Mouse (Mus musculus): ENCODE measurements at regions not wholly inside any gene's neighbourhood (a gene's known extent, or its start where the extent isn't known, plus 50 kb on each side); places are given as distances from the start of the nearest gene placed in this dataset.

DNA sequence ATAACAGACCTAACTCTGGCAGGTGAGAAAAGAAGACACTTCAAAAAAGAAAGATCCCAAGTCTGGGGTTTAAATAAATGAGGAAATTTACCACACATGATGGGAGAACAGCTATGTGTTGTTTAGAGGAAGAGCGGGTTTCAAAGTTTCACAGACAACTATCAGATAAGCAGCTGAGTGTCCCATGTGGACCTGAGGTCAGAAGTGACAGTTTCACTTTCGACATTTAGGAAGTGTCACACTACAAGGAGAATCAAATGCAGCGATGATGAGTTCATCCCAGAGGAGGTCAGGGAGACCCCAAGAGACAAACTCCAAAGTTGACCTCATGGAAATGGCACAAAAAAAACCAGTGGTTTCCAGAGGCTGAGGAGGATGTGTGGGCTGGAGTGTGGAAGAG is 132.7 kb downstream of the Postn start:
- no peak for TF ChIP-seq EP300 (optimal IDR thresholded peaks at IDR 0.05)
- no peak for TF ChIP-seq CTCF (IDR thresholded peaks at IDR 0.05; ENCODE audit: low read depth)

DNA sequence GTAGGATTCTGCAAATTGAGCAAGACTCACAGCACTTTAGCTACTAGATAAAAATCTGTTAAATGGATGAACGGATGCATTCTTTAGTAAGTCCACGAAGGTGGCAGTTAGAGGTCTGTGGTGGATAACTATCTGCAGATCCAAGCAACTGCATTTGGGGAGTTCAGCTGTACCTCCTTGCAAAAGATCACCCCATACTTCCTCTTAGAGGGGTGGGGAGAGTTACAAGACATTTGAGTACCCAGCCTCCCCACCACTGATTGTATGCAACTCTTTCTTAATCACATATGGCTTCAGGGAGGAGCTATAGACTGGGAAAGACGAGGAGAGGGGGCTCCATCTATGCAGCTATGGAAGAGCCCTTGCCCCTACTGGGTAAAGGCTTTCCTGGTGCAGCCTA is 144.1 kb downstream of the Postn start:
- H3K4me2 ChIP-seq (replicated peaks; ENCODE audit: low read depth) = no peak overlapping the region
- ATAC-seq (ENCODE audit: low FRiP score, low TSS enrichment) = no peak
- H3K4me1 ChIP-seq (replicated peaks; ENCODE audit: control insufficient read depth, insufficient read depth) = no peaks in the 10 kb centered on the region
- H3K27me3 ChIP-seq (ENCODE audit: control insufficient read depth, insufficient read depth, low read length) = no peaks in the 10 kb centered on the region
- H3K27ac ChIP-seq (replicated peaks) = no peak overlapping the region
- H3K9ac ChIP-seq (ENCODE audit: low read length) = no peak overlapping the region
- no peaks in the 10 kb centered on the region for H3K9me3 ChIP-seq (ENCODE audit: control insufficient read depth, low read length)
- TF ChIP-seq CTCF (IDR thresholded peaks at IDR 0.05; ENCODE audit: low read depth) (no peak), EP300 (optimal IDR thresholded peaks at IDR 0.05) (no peak)
- no peak overlapping the region for H3K4me3 ChIP-seq (ENCODE audit: low read depth, low read length)
- DNase-seq (ENCODE audit: low spot score) = no peak
- 70% methylated on average over 3 of the region's 3 CpGs for WGBS
- H3K36me3 ChIP-seq (ENCODE audit: control insufficient read depth, insufficient read depth, low read length) = no peaks in the 10 kb centered on the region

More for the DNA sequence above, 132.7 kb downstream of the Postn start:
- Histone ChIP-seq H3K27ac (replicated peaks) (no peak overlapping the region), H3K36me3 (ENCODE audit: control insufficient read depth, insufficient read depth, low read length) (no peaks in the 10 kb centered on the region), H3K4me3 (ENCODE audit: low read depth, low read length) (no peak overlapping the region), H3K4me1 (replicated peaks; ENCODE audit: control insufficient read depth, insufficient read depth) (no peaks in the 10 kb centered on the region), H3K4me2 (replicated peaks; ENCODE audit: low read depth) (no peak overlapping the region), H3K9ac (ENCODE audit: low read length) (no peak overlapping the region), H3K9me3 (ENCODE audit: control insufficient read depth, low read length) (no peaks in the 10 kb centered on the region), H3K27me3 (ENCODE audit: control insufficient read depth, insufficient read depth, low read length) (no peaks in the 10 kb centered on the region)
- DNase-seq (ENCODE audit: low spot score) = no peak
- no peak for ATAC-seq (ENCODE audit: low FRiP score, low TSS enrichment)
- 80% methylated on average over 3 of the region's 3 CpGs for WGBS

DNA sequence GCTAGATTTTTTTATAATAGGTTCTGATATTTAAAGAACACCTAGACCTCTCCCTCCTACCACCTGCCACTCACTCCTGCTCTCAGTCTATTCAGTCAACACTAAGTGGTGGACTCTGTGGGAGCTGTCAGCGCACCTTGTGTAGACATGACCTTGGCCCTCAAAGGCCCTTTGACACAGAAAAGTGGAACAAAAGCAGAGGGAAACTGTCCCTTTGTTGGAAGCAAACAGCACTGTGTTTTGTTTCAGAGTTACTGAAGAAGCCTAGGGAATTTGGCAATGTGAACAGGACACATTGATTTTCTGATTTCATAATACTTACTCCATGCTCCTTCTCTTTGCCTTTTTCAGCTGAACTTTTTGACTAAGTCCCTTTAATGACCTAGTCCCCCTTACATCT is 146.7 kb downstream of the Postn start:
- no peak for ATAC-seq (ENCODE audit: low FRiP score, low TSS enrichment)
- Histone ChIP-seq H3K27ac (replicated peaks) (no peak overlapping the region), H3K9me3 (ENCODE audit: control insufficient read depth, low read length) (no peaks in the 10 kb centered on the region), H3K9ac (ENCODE audit: low read length) (no peak overlapping the region), H3K36me3 (ENCODE audit: control insufficient read depth, insufficient read depth, low read length) (no peaks in the 10 kb centered on the region), H3K27me3 (ENCODE audit: control insufficient read depth, insufficient read depth, low read length) (no peaks in the 10 kb centered on the region), H3K4me3 (ENCODE audit: low read depth, low read length) (no peak overlapping the region), H3K4me1 (replicated peaks; ENCODE audit: control insufficient read depth, insufficient read depth) (no peaks in the 10 kb centered on the region), H3K4me2 (replicated peaks; ENCODE audit: low read depth) (no peak overlapping the region)
- TF ChIP-seq EP300 (optimal IDR thresholded peaks at IDR 0.05) (no peak), CTCF (IDR thresholded peaks at IDR 0.05; ENCODE audit: low read depth) (no peak)
- 65% methylated on average over 1 of the region's 1 CpGs for WGBS
- DNase-seq (ENCODE audit: low spot score) = no peak

DNA sequence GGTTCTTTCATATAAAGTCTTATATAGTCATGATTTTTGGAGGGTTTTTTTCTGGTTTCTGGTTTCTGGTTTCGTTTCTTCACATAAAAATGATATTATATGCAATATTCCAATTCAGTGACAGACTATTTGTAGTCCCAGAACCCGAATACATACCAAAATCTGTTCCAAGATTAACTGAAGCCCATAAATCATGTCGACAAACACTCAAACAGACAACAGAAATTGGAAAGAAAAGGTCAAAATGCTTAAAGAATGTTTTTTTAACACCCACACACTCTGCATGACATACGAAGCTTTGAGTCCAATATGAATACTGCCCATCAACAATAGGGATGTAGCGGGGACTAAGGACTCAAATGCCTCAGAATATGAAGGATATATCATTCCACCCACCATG is 148.0 kb downstream of the Postn start:
- TF ChIP-seq CTCF (IDR thresholded peaks at IDR 0.05; ENCODE audit: low read depth) (no peak), EP300 (optimal IDR thresholded peaks at IDR 0.05) (no peak)
- Histone ChIP-seq H3K9ac (ENCODE audit: low read length) (no peak overlapping the region), H3K27me3 (ENCODE audit: control insufficient read depth, insufficient read depth, low read length) (no peaks in the 10 kb centered on the region), H3K4me1 (replicated peaks; ENCODE audit: control insufficient read depth, insufficient read depth) (no peaks in the 10 kb centered on the region), H3K4me2 (replicated peaks; ENCODE audit: low read depth) (no peak overlapping the region), H3K27ac (replicated peaks) (no peak overlapping the region), H3K4me3 (ENCODE audit: low read depth, low read length) (no peak overlapping the region), H3K36me3 (ENCODE audit: control insufficient read depth, insufficient read depth, low read length) (no peaks in the 10 kb centered on the region), H3K9me3 (ENCODE audit: control insufficient read depth, low read length) (no peaks in the 10 kb centered on the region)
- WGBS = 68% methylated on average over 5 of the region's 5 CpGs
- DNase-seq (ENCODE audit: low spot score) (no peak), ATAC-seq (ENCODE audit: low FRiP score, low TSS enrichment) (no peak)

DNA sequence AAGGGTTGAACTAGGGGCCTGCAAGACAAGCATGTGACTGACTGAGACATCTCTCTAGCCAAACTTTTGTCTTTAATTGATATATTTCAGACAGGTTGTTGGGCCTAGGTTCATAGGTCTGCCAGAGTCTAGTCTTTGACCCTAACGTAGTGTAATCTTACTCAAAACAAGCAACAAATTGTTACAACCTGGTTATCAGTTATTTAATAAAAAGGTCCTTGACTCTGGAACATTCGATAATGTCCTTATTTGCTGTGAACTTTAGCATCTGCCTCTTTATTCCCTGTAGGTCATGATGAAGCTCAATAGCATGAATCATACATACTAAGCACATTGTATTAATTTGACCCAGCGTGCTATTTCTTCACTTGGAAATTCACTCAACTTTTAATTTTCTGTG is 156.3 kb downstream of the Postn start:
- no peak overlapping the region for H3K4me3 ChIP-seq (ENCODE audit: low read depth, low read length)
- no peak for ATAC-seq (ENCODE audit: low FRiP score, low TSS enrichment)
- 90% methylated on average over 3 of the region's 3 CpGs for WGBS

DNA sequence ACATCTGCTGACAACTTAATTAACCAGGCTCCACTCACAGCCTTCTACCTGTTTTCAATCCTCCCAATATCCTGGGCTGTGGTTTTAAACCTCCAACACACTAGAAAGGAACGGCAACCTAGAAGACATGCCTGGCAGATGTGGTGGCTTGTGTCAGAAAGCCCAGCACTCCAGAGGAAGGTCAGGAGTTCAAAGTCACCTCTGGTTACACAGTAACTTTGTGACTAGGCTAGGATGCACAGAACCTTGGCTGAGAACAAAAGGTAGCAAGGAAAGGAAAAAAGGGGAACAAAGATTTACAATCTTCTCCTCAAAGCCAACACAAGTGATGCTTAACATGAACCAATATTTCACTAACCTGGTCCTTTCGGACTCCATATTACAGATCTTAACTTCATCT is 161.8 kb downstream of the Postn start:
- TF ChIP-seq CTCF (IDR thresholded peaks at IDR 0.05; ENCODE audit: low read depth) (no peak), EP300 (optimal IDR thresholded peaks at IDR 0.05) (no peak)
- no peak overlapping the region for H3K9ac ChIP-seq (ENCODE audit: low read length)
- no peaks in the 10 kb centered on the region for H3K36me3 ChIP-seq (ENCODE audit: control insufficient read depth, insufficient read depth, low read length)
- no peak overlapping the region for H3K4me2 ChIP-seq (replicated peaks; ENCODE audit: low read depth)
- no peak overlapping the region for H3K27ac ChIP-seq (replicated peaks)
- H3K4me3 ChIP-seq (ENCODE audit: low read depth, low read length) = no peak overlapping the region
- no peaks in the 10 kb centered on the region for H3K4me1 ChIP-seq (replicated peaks; ENCODE audit: control insufficient read depth, insufficient read depth)
- no peak for ATAC-seq (ENCODE audit: low FRiP score, low TSS enrichment)
- 79% methylated on average over 2 of the region's 2 CpGs for WGBS
- H3K27me3 ChIP-seq (ENCODE audit: control insufficient read depth, insufficient read depth, low read length) = no peaks in the 10 kb centered on the region
- peaks cover 6% of the 10 kb centered on the region; the same call in 1 of the 2 replicates for H3K9me3 ChIP-seq (ENCODE audit: control insufficient read depth, low read length)
- DNase-seq (ENCODE audit: low spot score) = no peak

More for the DNA sequence above, 156.3 kb downstream of the Postn start:
- no peak for DNase-seq (ENCODE audit: low spot score)
- H3K27ac ChIP-seq (replicated peaks) = no peak overlapping the region
- TF ChIP-seq CTCF (IDR thresholded peaks at IDR 0.05; ENCODE audit: low read depth) = no peak
- no peak for TF ChIP-seq EP300 (optimal IDR thresholded peaks at IDR 0.05)
- no peak overlapping the region for H3K9ac ChIP-seq (ENCODE audit: low read length)
- no peaks in the 10 kb centered on the region; the same call in 1 of the 2 replicates for H3K9me3 ChIP-seq (ENCODE audit: control insufficient read depth, low read length)
- H3K27me3 ChIP-seq (ENCODE audit: control insufficient read depth, insufficient read depth, low read length) = no peaks in the 10 kb centered on the region
- H3K4me1 ChIP-seq (replicated peaks; ENCODE audit: control insufficient read depth, insufficient read depth) = no peaks in the 10 kb centered on the region
- no peak overlapping the region for H3K4me2 ChIP-seq (replicated peaks; ENCODE audit: low read depth)
- no peaks in the 10 kb centered on the region for H3K36me3 ChIP-seq (ENCODE audit: control insufficient read depth, insufficient read depth, low read length)
